In genomic region chr13:99163521-99164359, GRCm38 (mm10) we compare ENCODE assay signal across 10 mouse cellular contexts. TPM values are rescaled to one million over a fixed set of nuclear protein-coding genes. Genes with fewer than 3 reads are reported as not detected.
DNase-seq lines count a peak whose midpoint lies in the region; ATAC-seq and TF ChIP-seq lines count a peak whose summit lies in the region.
"Had no signal": no experiment of that assay in that cellular context is flagged by ENCODE, and none has a peak within 500 bp of the region (broad histone marks: within the 10 kb centered on the region; RNA-seq: fewer than 3 reads in every experiment).

No protein-coding gene starts in this region.

- H3K27me3 ChIP-seq in heart, embryonic 11.5 days (ENCODE audit: control insufficient read depth, insufficient read depth, low read length): no peaks in the 10 kb centered on the region
- no peaks in the 10 kb centered on the region for H3K27me3 ChIP-seq in testis, adult 2 months (ENCODE audit: control insufficient read depth, insufficient read depth, low read length)

- no peak overlapping the region for H3K4me3 ChIP-seq in heart, embryonic 11.5 days (ENCODE audit: low read depth, low read length)
- no peak overlapping the region for H3K4me3 ChIP-seq in testis, adult 2 months (ENCODE audit: control insufficient read depth, low read depth, low read length)

- 43% methylated on average over 10 of the region's 10 CpGs for WGBS in heart, embryonic 11.5 days (ENCODE audit: insufficient replicate concordance)

- no peak for TF ChIP-seq POLR2A in testis, adult 2 months (IDR thresholded peaks at IDR 0.05; ENCODE audit: control insufficient read depth, low read depth, low read length)

- no peaks in the 10 kb centered on the region for H3K9me3 ChIP-seq in heart, embryonic 11.5 days (replicated peaks; ENCODE audit: control insufficient read depth, low read length)

- no peak for DNase-seq in heart, adult 8-10 months (ENCODE audit: low spot score)
- DNase-seq in testis, postnatal 10 days (ENCODE audit: low spot score): no peak
- DNase-seq in testis, postnatal 14 days (ENCODE audit: low spot score): peak; percentile 19
- DNase-seq in cerebellum, adult 8-10 months: no peak
- DNase-seq in liver: no peak
- DNase-seq: right cerebral cortex, adult 18-20 months had no signal

- no peak for ATAC-seq in heart, embryonic 11.5 days (replicated peaks; ENCODE audit: insufficient number of reproducible peaks, low FRiP score, low TSS enrichment)
- ATAC-seq in megakaryocyte, adult 5-6 weeks (ENCODE audit: poor library complexity, severe bottlenecking): peak; percentile 51; the same call in 1 of the 2 replicates

- no peak overlapping the region for H3K9ac ChIP-seq in heart, embryonic 11.5 days (ENCODE audit: low read depth, low read length)
- H3K9ac ChIP-seq: liver, embryonic 14.5 days had no signal

- no peaks in the 10 kb centered on the region for H3K36me3 ChIP-seq in heart, embryonic 11.5 days (ENCODE audit: control insufficient read depth, insufficient read depth, low read length)
- H3K36me3 ChIP-seq in testis, adult 2 months (ENCODE audit: control insufficient read depth, insufficient read depth, low read length): no peaks in the 10 kb centered on the region

- TF ChIP-seq CTCF in testis, adult 2 months (IDR thresholded peaks at IDR 0.05; ENCODE audit: control insufficient read depth, insufficient read depth, insufficient replicate concordance, low read depth, low read length): no peak

- H3K4me2 ChIP-seq in heart, embryonic 11.5 days: no peak overlapping the region

- 0 out of 2 replicates have a peak, but pooled peaks cover 2% of the 10 kb centered on the region for H3K4me1 ChIP-seq in heart, embryonic 11.5 days (ENCODE audit: control insufficient read depth, insufficient read depth, low read length)
- H3K4me1 ChIP-seq in testis, adult 2 months (ENCODE audit: control insufficient read depth, insufficient read depth, low read length): peaks cover 2% of the 10 kb centered on the region; the same call in 1 of the 2 replicates

- H3K27ac ChIP-seq in heart, embryonic 11.5 days (ENCODE audit: low read depth, low read length): peak overlapping the region; percentile 1; the same call in 1 of the 2 replicates
- peak overlapping the region; percentile 83 for H3K27ac ChIP-seq in testis, adult 2 months (ENCODE audit: control insufficient read depth, insufficient read depth, low read depth, low read length)
- H3K27ac ChIP-seq: liver, embryonic 14.5 days had no signal

RNA-seq across cellular contexts. Expression of gene Zfp366, which starts 20.9 kb away (rescaled TPM):
- 0.11 and 0.25 TPM in 2 replicates for polyA plus RNA-seq in heart, embryonic 11.5 days (2014; fragmentation: Nextera tagmentation; extraction: Ambion mirVana)
- total RNA-seq in heart, adult 8-10 months (2022): 10 to 100 TPM in 2 of 4 experiments, 1 to 10 TPM in 2; 7.9 to 12.2 (median 9.7) TPM
- polyA plus RNA-seq in testis, adult 2 months (2012; rRNA removed): 0.20 and 0.25 TPM in 2 replicates
- 0.21 and 0.69 TPM in 2 replicates for total RNA-seq in megakaryocyte, adult 5-6 weeks (2015)
- total RNA-seq in megakaryocyte, adult 5-6 weeks (2017): 0.04 and 0.08 TPM in 2 replicates

Comparison
In these comparisons a context has a peak if more than half of its experiments do, and no peak if none do; other contexts are left out.
1. RNA of gene Zfp366, which starts 20.9 kb away (total RNA-seq): 7.9 to 12.2 TPM in heart, adult 8-10 months; 0.04 to 0.69 TPM in megakaryocyte, adult 5-6 weeks; every median in the first group is over 4 times any median in the second.